Mouse (Mus musculus) cerebellum, adult 9-10 months (tissue): ENCODE measurements around the gene Kpna2.
"Not testable (repeated sequence)": the region's sequence is repeated elsewhere in the genome, so short reads cannot be mapped to it uniquely, and the experiment has no call there.

Source experiments
- DNase-seq: peaks from one replicate; pipeline ENCODE4 v3.0.0; 2022

The Kpna2 gene

DNA sequence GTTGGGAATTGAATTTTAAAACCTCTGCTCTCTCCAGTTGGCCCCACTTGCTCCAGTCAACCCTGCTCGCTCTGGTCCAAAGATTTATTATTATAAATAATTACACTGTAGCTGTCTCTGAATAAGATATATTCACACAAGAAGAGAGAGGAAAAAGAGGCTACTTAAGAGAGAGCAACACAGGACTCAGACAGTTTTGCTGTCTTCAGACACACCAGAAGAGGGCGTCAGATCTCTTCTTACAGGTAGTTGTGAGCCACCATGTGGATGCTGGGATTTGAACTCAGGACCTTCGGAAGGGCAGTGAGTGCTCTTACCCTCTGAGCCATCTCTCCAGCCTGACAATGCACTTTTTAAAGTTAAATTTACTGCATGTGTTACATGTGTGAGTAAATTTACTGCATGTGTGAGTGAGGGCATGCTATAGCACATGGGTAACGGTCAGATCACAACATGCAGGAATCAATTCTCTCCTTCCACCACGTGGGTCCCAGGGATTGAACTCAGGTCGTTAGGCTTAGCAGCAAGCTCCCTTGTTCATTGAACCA lies 18.1 kb upstream of the Kpna2 start:
- no peak for DNase-seq

DNA sequence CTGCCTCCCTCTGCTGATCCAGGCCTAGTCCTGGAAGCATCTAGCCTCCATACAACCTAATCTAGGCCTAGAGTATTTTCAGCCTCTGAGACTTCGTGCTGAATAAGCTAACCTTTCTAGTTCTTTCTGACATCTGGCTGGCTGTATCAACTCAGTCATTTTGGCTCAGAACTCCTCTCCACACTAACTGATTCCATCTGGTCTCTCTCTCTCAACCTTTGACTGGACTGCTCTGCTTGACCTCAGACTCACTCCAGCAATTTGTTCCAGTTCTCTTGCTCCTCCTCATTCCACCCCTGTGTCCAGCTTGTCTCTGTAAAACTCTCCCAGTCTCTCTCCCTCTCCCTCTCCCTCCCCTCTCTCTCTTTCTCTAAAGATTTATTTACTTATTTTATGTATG lies 17.6 kb upstream of the Kpna2 start:
- DNase-seq: no peak

GRCm38 (mm10) chr11:107015535-107016187 lies 16.3 kb upstream of the Kpna2 start:
- not testable (repeated sequence) for DNase-seq

DNA sequence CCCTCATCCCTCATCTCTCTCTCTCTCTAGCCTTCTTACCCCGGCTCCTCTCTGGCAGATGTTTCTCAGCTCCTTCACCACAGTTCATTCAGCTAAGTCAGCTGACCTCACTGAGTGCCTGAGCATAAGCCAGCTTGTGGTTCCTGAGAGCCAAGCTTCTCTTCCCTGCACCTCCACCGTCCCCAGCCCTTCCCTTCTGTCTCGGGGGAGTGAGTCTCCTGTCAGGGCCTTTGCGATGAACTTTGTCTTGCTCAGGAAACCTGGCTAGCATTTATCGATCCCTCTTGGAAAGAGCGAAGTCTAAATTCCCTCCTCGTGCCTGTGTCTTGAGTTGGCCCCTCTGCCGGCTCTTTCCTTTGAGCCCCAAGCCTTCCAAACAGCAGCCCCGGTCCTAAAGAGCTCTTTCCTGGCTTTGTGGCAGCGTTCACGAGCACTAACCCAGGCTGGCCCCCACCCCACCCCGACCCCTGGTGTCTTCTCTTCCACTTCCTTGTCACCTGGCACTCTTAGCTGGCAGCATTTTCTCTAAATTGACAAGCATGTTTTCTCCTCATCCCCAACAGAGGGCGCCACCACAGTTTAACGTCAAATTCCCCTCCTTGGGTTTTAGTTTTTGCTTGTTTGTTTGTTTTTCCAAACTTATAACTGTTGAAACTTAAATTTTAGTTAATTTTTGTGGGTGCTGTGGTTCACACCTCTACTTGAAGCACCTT lies 15.4 kb upstream of the Kpna2 start:
- peak; percentile 30 for DNase-seq

DNA sequence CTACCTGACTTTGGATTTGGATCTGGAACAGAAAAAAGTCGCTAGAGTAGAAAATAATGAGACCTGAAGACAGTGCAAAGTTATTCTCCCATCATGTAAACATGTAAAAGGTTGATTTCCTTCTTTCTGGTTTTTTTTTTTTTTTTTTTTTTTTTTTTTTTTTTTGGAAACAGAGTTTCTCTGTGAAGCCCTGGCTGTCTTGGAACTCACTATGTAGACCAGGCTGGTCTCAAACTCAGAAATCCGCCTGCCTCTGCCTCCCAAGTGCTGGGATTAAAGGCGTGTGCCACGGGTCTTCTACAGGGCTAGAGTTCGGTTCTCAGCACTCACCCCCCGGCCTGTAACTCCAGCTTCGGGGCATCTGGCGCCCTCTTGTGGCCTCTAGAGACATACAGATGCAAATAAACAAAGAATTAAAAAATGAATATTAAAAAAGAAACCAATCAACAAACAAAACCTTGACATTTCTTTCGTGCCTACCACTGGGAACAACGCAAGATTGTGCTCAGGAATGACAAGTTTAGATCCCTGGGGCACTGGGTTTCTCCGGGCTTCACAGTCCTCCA lies 14.8 kb upstream of the Kpna2 start:
- DNase-seq: no peak

GRCm38 (mm10) chr11:107012324-107013017 lies 13.1 kb upstream of the Kpna2 start:
- peak; percentile 99 for DNase-seq

DNA sequence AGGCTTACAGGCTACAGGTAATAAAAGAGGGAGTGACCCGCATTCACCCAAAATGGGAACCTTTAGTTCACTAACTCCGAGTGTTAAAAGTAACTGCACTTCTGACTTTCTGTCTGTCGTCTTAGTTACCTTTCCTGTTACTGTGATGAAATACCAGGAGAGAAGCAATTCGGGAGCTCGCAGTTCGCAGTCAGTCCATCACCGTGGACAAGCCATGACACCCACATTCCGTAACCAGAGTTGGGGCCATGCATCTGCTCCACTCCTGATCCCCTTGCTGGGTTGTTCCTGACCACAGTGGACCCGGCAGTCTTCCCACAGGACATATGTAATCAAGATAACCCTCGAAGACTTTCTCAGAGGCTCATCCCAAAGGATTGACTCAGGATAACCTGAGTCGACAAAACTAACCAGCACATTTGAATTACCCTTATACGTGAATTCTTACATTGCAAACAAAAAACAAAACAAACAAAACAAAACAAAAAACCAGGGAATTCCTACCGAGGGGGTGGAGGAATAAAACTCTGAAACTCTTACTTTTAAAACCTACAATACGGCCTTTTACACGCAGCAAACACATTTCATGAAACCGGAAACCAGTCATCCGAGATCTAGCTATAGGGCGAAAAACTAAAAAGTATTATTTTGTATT lies 12.5 kb upstream of the Kpna2 start:
- peak; percentile 42 for DNase-seq

- DNase-seq: no peak
Measured at GRCm38 (mm10) chr11:107011171-107011570, 11.8 kb upstream of the Kpna2 start.

GRCm38 (mm10) chr11:107010447-107010846 lies 11.1 kb upstream of the Kpna2 start:
- DNase-seq: peak; percentile 21

GRCm38 (mm10) chr11:107005538-107005937 lies 6.2 kb upstream of the Kpna2 start:
- DNase-seq: peak; percentile 15

- no peak for DNase-seq
Measured at GRCm38 (mm10) chr11:107001760-107002675, 2.7 kb upstream of the Kpna2 start.

DNA sequence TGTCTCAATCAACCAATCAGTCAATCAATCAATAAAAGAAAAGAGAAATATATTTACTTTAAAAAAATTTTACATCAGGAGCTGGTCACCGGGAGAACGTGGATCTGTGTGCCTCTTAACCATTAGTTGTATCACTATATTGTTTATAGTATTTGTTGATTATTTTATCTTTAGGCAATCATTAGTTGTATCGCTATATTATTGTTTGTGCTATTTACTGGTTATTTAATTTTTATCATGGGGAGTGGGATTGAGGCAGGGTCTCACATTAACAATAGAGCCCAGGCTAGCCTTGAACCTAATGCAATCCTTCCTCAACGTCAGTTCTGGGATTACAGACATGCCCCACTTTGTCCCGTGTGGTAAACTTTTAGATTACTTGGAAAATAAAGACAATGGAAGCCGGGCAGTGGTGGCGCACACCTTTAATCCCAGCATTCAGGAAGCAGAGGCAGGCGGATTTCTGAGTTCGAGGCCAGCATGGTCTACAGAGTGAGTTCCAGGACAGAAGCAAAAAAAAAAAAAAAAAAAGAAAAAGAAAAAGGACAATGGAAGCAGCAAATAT lies 690 bp upstream of the Kpna2 start:
- no peak for DNase-seq

DNA sequence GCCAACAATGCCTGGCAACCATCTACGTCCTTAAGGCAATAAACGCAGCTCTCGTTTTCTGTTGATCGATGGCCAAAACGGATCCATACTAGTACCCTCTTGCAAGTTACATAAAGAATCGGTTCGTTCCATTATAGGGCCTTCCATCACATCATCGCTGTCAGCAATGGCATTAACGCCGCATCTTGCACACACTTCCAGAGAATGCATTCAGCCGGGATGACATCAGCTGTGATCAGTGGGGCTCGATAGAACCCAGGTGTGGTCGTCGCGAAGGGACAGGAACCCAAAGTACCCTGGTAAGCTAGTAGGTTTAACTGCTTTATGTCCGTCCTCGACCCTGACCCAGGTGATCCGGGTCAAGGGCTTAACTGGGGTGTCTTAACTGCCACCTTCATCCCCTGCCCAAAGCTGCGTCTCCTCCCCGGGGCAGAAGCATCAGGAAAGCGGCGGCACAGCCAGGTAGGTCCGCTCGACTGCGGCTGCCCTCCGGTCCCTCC lies 640 bp downstream of the Kpna2 start:
- DNase-seq: no peak

- DNase-seq: no peak
Measured at GRCm38 (mm10) chr11:106997976-106998375, 1.4 kb downstream of the Kpna2 start.

GRCm38 (mm10) chr11:106996492-106996891 lies 2.8 kb downstream of the Kpna2 start:
- not testable (repeated sequence) for DNase-seq

DNA sequence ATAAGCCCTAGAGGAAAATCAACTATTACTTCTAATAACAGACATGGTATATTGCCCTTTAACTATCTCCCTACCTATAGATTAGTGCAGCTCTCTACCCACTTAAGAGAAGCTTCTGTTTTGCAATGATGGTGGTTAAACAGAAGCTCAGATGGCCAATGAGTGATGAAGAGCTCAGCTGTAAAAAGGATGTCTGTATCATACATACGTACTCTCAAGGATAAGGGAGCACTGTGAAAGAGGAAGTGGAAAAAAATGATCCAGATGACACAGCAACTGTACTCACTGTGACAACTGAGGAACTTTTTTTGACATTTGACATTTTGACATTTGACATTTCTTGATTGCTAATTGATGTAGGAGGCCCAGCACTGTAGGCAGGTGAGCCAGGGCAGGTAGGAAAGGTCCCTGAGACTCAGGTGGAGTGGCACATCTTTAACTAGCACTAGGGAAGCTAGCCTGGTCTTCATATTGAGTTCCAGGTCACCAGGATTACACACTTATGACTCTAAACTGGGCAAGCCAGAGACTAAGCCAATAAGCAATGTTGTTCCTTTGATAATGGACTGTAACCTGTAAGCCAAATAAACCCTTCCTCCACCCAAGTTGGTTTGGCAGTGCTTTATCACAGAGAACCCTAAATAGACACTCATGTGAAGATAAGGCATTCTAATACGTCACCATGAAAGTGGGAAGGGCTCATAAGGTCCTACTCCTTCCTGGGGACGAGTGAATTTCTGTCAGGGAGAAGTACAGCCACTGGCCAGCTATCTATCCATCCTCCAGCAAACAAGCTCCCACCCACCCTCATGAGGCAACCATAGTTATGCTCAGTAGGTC lies 4.9 kb downstream of the Kpna2 start:
- DNase-seq: no peak

GRCm38 (mm10) chr11:106987384-106987783 lies 12.0 kb downstream of the Kpna2 start:
- no peak for DNase-seq

DNA sequence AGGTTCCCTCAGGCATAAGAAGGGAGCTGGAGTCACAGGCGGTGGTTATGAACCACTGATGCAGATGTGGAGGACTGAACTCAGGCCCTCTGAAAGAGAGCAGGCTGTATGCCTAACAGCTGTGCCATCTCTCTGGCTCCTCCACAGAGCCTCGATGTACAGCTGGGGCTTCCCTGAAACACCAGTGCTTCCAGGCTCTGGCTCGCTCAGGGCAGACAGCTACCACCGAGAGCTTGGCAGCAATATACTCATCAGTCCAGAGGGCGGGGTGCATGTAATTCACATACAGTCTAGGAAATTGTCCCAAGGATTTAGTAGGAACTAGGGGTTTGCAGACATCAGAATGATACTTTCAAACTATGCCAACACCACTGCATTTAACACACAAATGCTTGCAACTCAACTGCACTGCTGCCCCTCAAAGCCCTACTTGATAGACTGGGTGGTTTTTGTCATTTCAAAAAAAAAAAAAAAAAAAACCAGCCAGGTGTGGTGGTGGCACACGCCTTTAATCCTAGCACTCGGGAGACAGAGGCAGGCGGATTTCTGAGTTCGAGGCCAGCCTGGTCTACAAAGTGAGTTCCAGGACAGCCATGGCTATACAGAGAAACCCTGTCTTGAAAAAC lies 13.2 kb downstream of the Kpna2 start:
- not testable (repeated sequence) for DNase-seq

DNA sequence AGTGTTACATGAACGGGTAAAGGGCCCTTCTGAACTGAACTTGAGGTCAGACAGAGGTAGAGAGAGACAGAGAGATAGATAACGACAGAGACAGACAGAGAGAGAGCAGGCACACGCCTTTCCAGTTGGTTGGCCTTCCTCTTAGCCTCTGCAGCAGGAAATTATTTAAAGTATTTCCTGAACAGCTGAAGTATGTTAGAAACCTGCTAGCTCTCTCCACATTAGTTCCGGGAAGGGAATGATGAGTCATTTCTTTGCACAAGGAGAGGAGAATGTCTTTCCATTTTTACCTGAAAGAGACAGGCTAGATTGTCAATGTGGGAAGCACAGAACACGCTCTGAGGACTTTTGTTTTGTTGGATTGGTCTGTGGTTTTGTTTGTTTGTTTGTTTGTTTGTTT lies 17.0 kb downstream of the Kpna2 start:
- no peak for DNase-seq

- no peak for DNase-seq
Measured at GRCm38 (mm10) chr11:106981787-106982186, 17.6 kb downstream of the Kpna2 start.
